Mouse (Mus musculus) MEL (cell line): Measurements from ENCODE around the gene Vcam1. TPM values are rescaled to one million over a fixed set of nuclear protein-coding genes. Genes with fewer than 3 reads are reported as not detected.

Experiments
- DNase-seq: peaks from one replicate; pipeline ENCODE4 v3.0.0; 2011; ENCODE audit warnings: low read depth, low spot score
- H3K27ac ChIP-seq: 2 replicates; pipeline ENCODE4 v1.5.1; 2012; ENCODE audit warnings: low read depth, mild to moderate bottlenecking, control low read depth, low read length, moderate library complexity; ENCODE audit not compliant: control insufficient read depth
- H3K27me3 ChIP-seq, 2 experiments: fragments of 150-350 bp in 1 of 2; sonication (generic) in 1 of 2; 2 replicates each; pipeline ENCODE4 v1.6.1; 2012; ENCODE audit warnings: low read length in 2 of 2, mild to moderate bottlenecking in 2 of 2, improper control_type of control experiment in 1 of 2, moderate library complexity in 1 of 2; ENCODE audit not compliant: insufficient read depth in 2 of 2, control insufficient read depth in 1 of 2
- H3K36me3 ChIP-seq, 2 experiments: 2 replicates each; pipeline ENCODE4 v1.6.1; 2012 to 2014; ENCODE audit warnings: low read length in 2 of 2, improper control_type of control experiment in 1 of 2, inconsistent platforms in 1 of 2, mild to moderate bottlenecking in 1 of 2; ENCODE audit not compliant: insufficient read depth in 2 of 2, control insufficient read depth in 1 of 2
- H3K4me1 ChIP-seq, 2 experiments: fragments of 150-350 bp in 1 of 2; sonication (generic) in 1 of 2; 2 replicates each; pipeline ENCODE4 v1.6.1; 2012; ENCODE audit warnings: low read length in 2 of 2, improper control_type of control experiment in 1 of 2, mild to moderate bottlenecking in 1 of 2; ENCODE audit not compliant: insufficient read depth in 2 of 2, control insufficient read depth in 1 of 2
- H3K4me3 ChIP-seq, 2 experiments: fragments of 150-350 bp in 1 of 2; sonication (generic) in 1 of 2; 2 replicates each; pipeline ENCODE4 v1.5.1; 2012; ENCODE audit warnings: low read depth in 2 of 2, low read length in 2 of 2, mild to moderate bottlenecking in 2 of 2, moderate library complexity in 2 of 2, control low read depth in 1 of 2, improper control_type of control experiment in 1 of 2; ENCODE audit not compliant: control insufficient read depth in 1 of 2, insufficient read depth in 1 of 2
- H3K79me2 ChIP-seq: 2 replicates; pipeline ENCODE4 v1.6.1; 2012; ENCODE audit warnings: mild to moderate bottlenecking, low read length, moderate library complexity; ENCODE audit not compliant: control insufficient read depth, poor library complexity, insufficient read depth
- H3K9ac ChIP-seq: 2 replicates; pipeline ENCODE4 v1.6.1; 2012; ENCODE audit warnings: low read depth, mild to moderate bottlenecking, control low read depth, low read length, moderate library complexity; ENCODE audit not compliant: control insufficient read depth, poor library complexity, severe bottlenecking
- H3K9me3 ChIP-seq: fragments of 150-350 bp; sonication (generic); replicated peaks from 2 replicates; pipeline ENCODE4 v1.6.1; 2012; ENCODE audit warnings: mild to moderate bottlenecking, low read length, improper control_type of control experiment, moderate library complexity; ENCODE audit not compliant: insufficient read depth
- CTCF ChIP-seq, 3 experiments: IDR thresholded peaks in 2 of 3; conservative IDR thresholded peaks in 1 of 3; 2 replicates each; pipeline ENCODE4 v1.5.1; 2011 to 2012; ENCODE audit warnings: low read length in 3 of 3, low read depth in 2 of 3, mild to moderate bottlenecking in 2 of 3, improper control_type of control experiment in 1 of 3, inconsistent platforms in 1 of 3, mixed read lengths in 1 of 3, moderate library complexity in 1 of 3; ENCODE audit not compliant: control insufficient read depth in 1 of 3, insufficient read depth in 1 of 3, poor library complexity in 1 of 3, severe bottlenecking in 1 of 3
- EP300 ChIP-seq, 2 experiments: IDR thresholded peaks; 2 replicates each; pipeline ENCODE4 v1.6.1; 2011; ENCODE audit warnings: improper control_type of control experiment in 2 of 2, low read length in 2 of 2, low read depth in 1 of 2, mild to moderate bottlenecking in 1 of 2
- ETS1 ChIP-seq: IDR thresholded peaks from 2 replicates; pipeline ENCODE4 v1.6.1; 2012; ENCODE audit warnings: low read depth, mild to moderate bottlenecking, inconsistent platforms, low read length, improper control_type of control experiment, moderate library complexity
- GABPA ChIP-seq: IDR thresholded peaks from 2 replicates; pipeline ENCODE4 v1.6.1; 2012; ENCODE audit warnings: low read depth, mild to moderate bottlenecking, inconsistent platforms, low read length, improper control_type of control experiment, moderate library complexity
- JUND ChIP-seq: IDR thresholded peaks from 2 replicates; pipeline ENCODE4 v1.6.1; 2011; ENCODE audit warnings: low read depth, mild to moderate bottlenecking, improper control_type of control experiment, low read length
- KAT2A ChIP-seq: conservative IDR thresholded peaks from 2 replicates; pipeline ENCODE4 v1.6.1; 2012; ENCODE audit warnings: low read depth, low read length, improper control_type of control experiment, inconsistent platforms
- MAZ ChIP-seq: IDR thresholded peaks from 2 replicates; pipeline ENCODE4 v1.6.1; 2012; ENCODE audit warnings: low read depth, mild to moderate bottlenecking, inconsistent platforms, low read length, improper control_type of control experiment
- MEF2A ChIP-seq: IDR thresholded peaks from 2 replicates; pipeline ENCODE4 v1.6.1; 2014; ENCODE audit warnings: low read depth, mild to moderate bottlenecking, inconsistent platforms, low read length, improper control_type of control experiment; ENCODE audit not compliant: poor library complexity, insufficient replicate concordance, severe bottlenecking; ENCODE audit errors: extremely low read depth
- MYB ChIP-seq: IDR thresholded peaks from 2 replicates; pipeline ENCODE4 v1.6.1; 2011; ENCODE audit warnings: mild to moderate bottlenecking, low read depth, low read length, improper control_type of control experiment
- MYC ChIP-seq: IDR thresholded peaks from 2 replicates; pipeline ENCODE4 v1.6.1; 2011; ENCODE audit warnings: low read depth, mild to moderate bottlenecking, low read length, improper control_type of control experiment, moderate library complexity
- NELFE ChIP-seq: IDR thresholded peaks from 2 replicates; pipeline ENCODE4 v1.6.1; 2011; ENCODE audit warnings: low read depth, low read length, improper control_type of control experiment
- NRF1 ChIP-seq: IDR thresholded peaks from 2 replicates; pipeline ENCODE4 v1.6.1; 2014; ENCODE audit warnings: low read depth, mild to moderate bottlenecking, inconsistent platforms, low read length, improper control_type of control experiment, moderate library complexity; ENCODE audit not compliant: poor library complexity, insufficient read depth, severe bottlenecking
- POLR2AphosphoS2 ChIP-seq: IDR thresholded peaks from 2 replicates; pipeline ENCODE4 v1.6.1; 2011; ENCODE audit warnings: low read length, improper control_type of control experiment
- POLR2AphosphoS5 ChIP-seq: IDR thresholded peaks from 2 replicates; pipeline ENCODE4 v1.6.1; 2012; ENCODE audit warnings: low read depth, borderline replicate concordance, mild to moderate bottlenecking, inconsistent platforms, low read length, moderate library complexity, mixed read lengths
- RAD21 ChIP-seq: IDR thresholded peaks from 2 replicates; pipeline ENCODE4 v1.6.1; 2011; ENCODE audit warnings: mild to moderate bottlenecking, low read depth, low read length, improper control_type of control experiment
- SIN3A ChIP-seq: IDR thresholded peaks from 2 replicates; pipeline ENCODE4 v1.6.1; 2012; ENCODE audit warnings: low read length, improper control_type of control experiment, inconsistent platforms
- SMC3 ChIP-seq: IDR thresholded peaks from 2 replicates; pipeline ENCODE4 v1.6.1; 2011; ENCODE audit warnings: low read depth, low read length, improper control_type of control experiment
- TAL1 ChIP-seq: IDR thresholded peaks from 2 replicates; pipeline ENCODE4 v1.6.1; 2012; ENCODE audit warnings: mild to moderate bottlenecking, inconsistent platforms, low read length, moderate library complexity, mixed read lengths
- TBP ChIP-seq: IDR thresholded peaks from 2 replicates; pipeline ENCODE4 v1.8.0; 2011; ENCODE audit warnings: low read depth, low read length, improper control_type of control experiment
- UBTF ChIP-seq: IDR thresholded peaks from 2 replicates; pipeline ENCODE4 v1.6.1; 2012; ENCODE audit warnings: low read depth, mild to moderate bottlenecking, inconsistent platforms, low read length, improper control_type of control experiment, moderate library complexity, borderline replicate concordance; ENCODE audit not compliant: insufficient read depth
- USF1 ChIP-seq: IDR thresholded peaks from 2 replicates; pipeline ENCODE4 v1.6.1; 2014; ENCODE audit warnings: low read depth, mild to moderate bottlenecking, inconsistent platforms, low read length, improper control_type of control experiment, moderate library complexity
- USF2 ChIP-seq, 2 experiments: IDR thresholded peaks; 2 replicates each; pipeline ENCODE4 v1.6.1; 2011 to 2012; ENCODE audit warnings: improper control_type of control experiment in 2 of 2, low read length in 2 of 2, borderline replicate concordance in 1 of 2, inconsistent platforms in 1 of 2, low read depth in 1 of 2, mild to moderate bottlenecking in 1 of 2; ENCODE audit not compliant: insufficient read depth in 1 of 2
- ZKSCAN1 ChIP-seq: IDR thresholded peaks from 2 replicates; pipeline ENCODE4 v1.6.1; 2012; ENCODE audit warnings: low read depth, mild to moderate bottlenecking, inconsistent platforms, low read length, improper control_type of control experiment, moderate library complexity
- ZMIZ1 ChIP-seq: IDR thresholded peaks from 2 replicates; pipeline ENCODE4 v1.6.1; 2012; ENCODE audit warnings: low read depth, mild to moderate bottlenecking, inconsistent platforms, low read length, improper control_type of control experiment, moderate library complexity
- polyA plus RNA-seq, 2 experiments: library from polyadenylated mRNA; stranded (reverse) in 1 of 2; unstranded in 1 of 2; fragments of >175 nt in 1 of 2; fragments of >200 nt in 1 of 2; gene quantifications; 2 replicates each; pipeline versions ENCODE4 v1.2.1 to v1.2.4; 2012; ENCODE audit warnings: low replicate concordance in 2 of 2, low read depth in 1 of 2; ENCODE audit not compliant: insufficient read length in 2 of 2, insufficient read depth in 1 of 2, missing spikeins in 1 of 2
- total RNA-seq: library from RNA; depleted of rRNA; stranded (reverse); fragments of 300-350 nt; gene quantifications from 2 replicates; pipeline ENCODE4 v1.2.3, GENCODE M21; 2012

Vcam1 gene
- total and polyA plus RNA-seq, 3 experiments, result not detected

DNA sequence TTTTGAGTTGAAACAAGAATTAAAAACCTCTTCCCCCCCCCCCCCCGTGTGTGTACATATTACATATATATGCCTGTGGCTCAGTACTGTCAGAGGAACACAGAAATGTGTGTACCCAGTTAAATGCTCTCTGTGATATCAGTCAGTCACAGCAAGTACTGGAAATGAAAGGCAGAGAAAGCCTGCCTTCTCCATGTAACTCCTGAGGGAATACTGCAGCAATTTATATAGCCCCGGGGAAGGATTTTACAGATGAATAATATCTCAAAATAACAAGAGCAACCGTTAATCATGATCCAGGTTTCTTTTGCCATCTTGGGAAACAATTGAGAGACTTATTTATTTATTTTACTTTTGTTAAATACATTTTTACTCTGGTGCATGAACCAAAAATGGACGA, 19.6 kb upstream of the Vcam1 start:
- no peak overlapping the region for H3K27ac ChIP-seq
- no peak for DNase-seq
- no peaks in the 10 kb centered on the region for H3K36me3 ChIP-seq
- TF ChIP-seq ZMIZ1 (no peak), MAZ (no peak), ZKSCAN1 (no peak), NRF1 (no peak), JUND (no peak), TBP (no peak), USF2 (IDR thresholded peaks at IDR 0.05; ENCODE audit: borderline replicate concordance in 1 of 2, insufficient read depth in 1 of 2, low read depth in 1 of 2, low read length in 2 of 2) (no peak), MEF2A (no peak), CTCF (IDR thresholded peaks at IDR 0.05 in 2 of 3, conservative IDR thresholded peaks at IDR 0.05 in 1 of 3; ENCODE audit: control insufficient read depth in 1 of 3, insufficient read depth in 1 of 3, low read depth in 2 of 3, low read length in 3 of 3, poor library complexity in 1 of 3, severe bottlenecking in 1 of 3) (no peak), UBTF (no peak), RAD21 (no peak)
- no peak overlapping the region for H3K9ac ChIP-seq
- H3K4me3 ChIP-seq, result no peak overlapping the region
- no peaks in the 10 kb centered on the region for H3K79me2 ChIP-seq
- H3K27me3 ChIP-seq, result peaks cover 0 to 2% of the 10 kb centered on the region in 2 experiments; a peak in 2 of 4 replicates
- no peaks in the 10 kb centered on the region for H3K4me1 ChIP-seq
- H3K9me3 ChIP-seq, result no peaks in the 10 kb centered on the region

DNA sequence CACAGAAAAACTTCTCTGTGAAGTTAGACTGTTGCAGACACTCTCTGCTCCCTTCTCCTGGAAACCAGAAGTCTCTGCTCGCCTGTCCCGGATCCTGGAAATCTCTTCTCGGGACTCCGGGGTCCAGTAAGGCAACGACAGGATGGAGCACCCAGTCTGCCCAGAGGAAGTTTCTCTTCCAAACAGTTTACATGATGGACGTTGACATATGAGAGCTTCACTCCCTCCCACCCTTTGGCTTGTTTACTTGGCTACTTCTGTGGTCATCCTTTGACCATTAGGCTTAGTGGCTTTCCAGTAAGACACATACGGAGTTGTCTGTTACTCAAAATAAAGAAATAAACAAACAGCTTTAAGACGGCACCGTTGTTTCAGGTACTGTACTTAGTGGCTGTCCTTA, 19.2 kb upstream of the Vcam1 start:
- Histone ChIP-seq H3K27me3 (peaks cover 0 to 2% of the 10 kb centered on the region in 2 experiments; a peak in 2 of 4 replicates), H3K4me1 (no peaks in the 10 kb centered on the region), H3K9me3 (no peaks in the 10 kb centered on the region), H3K79me2 (no peaks in the 10 kb centered on the region), H3K36me3 (no peaks in the 10 kb centered on the region), H3K9ac (no peak overlapping the region), H3K27ac (no peak overlapping the region), H3K4me3 (no peak overlapping the region)
- TF ChIP-seq JUND (no peak), MYC (no peak), POLR2AphosphoS2 (no peak), ZMIZ1 (no peak), MEF2A (no peak)
- no peak for DNase-seq

DNA sequence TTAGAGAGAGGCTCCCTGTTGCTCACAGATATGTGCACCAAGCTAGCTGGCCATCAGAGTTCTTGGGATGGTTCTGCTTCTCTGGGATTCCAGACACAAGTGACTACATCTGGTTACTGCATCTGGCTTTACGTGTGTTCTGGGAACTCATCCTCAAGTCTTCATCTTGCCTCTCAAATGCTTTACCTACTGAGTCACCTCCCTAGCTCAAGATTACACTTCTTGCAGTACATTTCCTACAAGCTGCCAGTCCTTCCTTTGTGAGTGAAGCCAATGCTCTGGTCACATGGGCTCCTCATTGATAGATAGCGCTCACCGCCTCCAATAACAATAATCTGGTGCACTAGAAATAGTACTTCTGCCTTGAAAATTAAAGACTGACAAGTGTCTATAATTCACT, 11.7 kb upstream of the Vcam1 start:
- H3K4me1 ChIP-seq, result no peaks in the 10 kb centered on the region
- H3K27me3 ChIP-seq, result no peaks in the 10 kb centered on the region; a peak in 1 of 4 replicates
- no peaks in the 10 kb centered on the region for H3K79me2 ChIP-seq
- TF ChIP-seq UBTF (no peak), NELFE (no peak), TAL1 (no peak), GABPA (no peak), SIN3A (no peak), POLR2AphosphoS5 (no peak), KAT2A (no peak), SMC3 (no peak), MYB (no peak), ETS1 (no peak), EP300 (IDR thresholded peaks at IDR 0.05; ENCODE audit: low read depth in 1 of 2, low read length in 2 of 2) (no peak), MEF2A (no peak), USF1 (no peak), ZMIZ1 (no peak)
- no peaks in the 10 kb centered on the region for H3K9me3 ChIP-seq
- no peak overlapping the region for H3K4me3 ChIP-seq
- H3K36me3 ChIP-seq, result no peaks in the 10 kb centered on the region
- no peak overlapping the region for H3K9ac ChIP-seq
- no peak overlapping the region for H3K27ac ChIP-seq
- DNase-seq, result no peak
